8 mouse cellular contexts compared by ENCODE assay signal in genomic region chrX:71556965-71557491, GRCm38 (mm10). TPM values are rescaled to one million over a fixed set of nuclear protein-coding genes. Genes with fewer than 3 reads are reported as not detected.
DNase-seq lines count a peak whose midpoint lies in the region; ATAC-seq and TF ChIP-seq lines count a peak whose summit lies in the region.

No protein-coding gene starts in this region.

- peak overlapping the region; percentile 95 for H3K9ac ChIP-seq in heart, embryonic 11.5 days (ENCODE audit: low read depth, low read length)

- H3K27me3 ChIP-seq in thymus, adult 2 months (ENCODE audit: control insufficient read depth, insufficient read depth, low read length) = no peaks in the 10 kb centered on the region
- peaks cover 13% of the 10 kb centered on the region for H3K27me3 ChIP-seq in heart, embryonic 11.5 days (ENCODE audit: control insufficient read depth, insufficient read depth, low read length)
- H3K27me3 ChIP-seq in small intestine, adult 2 months (ENCODE audit: control insufficient read depth, insufficient read depth, low read length) = no peaks in the 10 kb centered on the region; the same call in 1 of the 2 replicates

- H3K4me3 ChIP-seq in thymus, adult 2 months (ENCODE audit: control insufficient read depth, insufficient read depth, low read length) = peak overlapping the region; percentile 65
- peak overlapping the region; percentile 74 for H3K4me3 ChIP-seq in heart, embryonic 11.5 days (ENCODE audit: low read depth, low read length)
- peak overlapping the region; percentile 94 for H3K4me3 ChIP-seq in small intestine, adult 2 months (ENCODE audit: low read depth, low read length)

- DNase-seq in cerebellum, adult 9-11 months = peak; percentile 4
- DNase-seq in cerebellum, adult 8-10 months = no peak
- peak; percentile 4 for DNase-seq in thymus, adult 2 months
- DNase-seq in thymus, postnatal 14 days = no peak
- peak; percentile 7 for DNase-seq in liver
- DNase-seq in spleen, adult 12 weeks (ENCODE audit: low spot score) = no peak

- no peak for TF ChIP-seq CTCF in thymus, adult 2 months (IDR thresholded peaks at IDR 0.05; ENCODE audit: borderline replicate concordance, control insufficient read depth, extremely low read depth, insufficient read depth, low read length, poor library complexity)
- TF ChIP-seq CTCF in small intestine, adult 2 months (IDR thresholded peaks at IDR 0.05; ENCODE audit: extremely low read depth, insufficient read length, insufficient replicate concordance, low read depth, low read length) = no peak

- 0 out of 2 replicates have a peak, but pooled peaks cover 2% of the 10 kb centered on the region for H3K9me3 ChIP-seq in heart, embryonic 11.5 days (replicated peaks; ENCODE audit: control insufficient read depth, low read length)

- no peak for TF ChIP-seq POLR2A in thymus, adult 2 months (IDR thresholded peaks at IDR 0.05; ENCODE audit: control insufficient read depth, extremely low read depth, insufficient read depth, low read length, poor library complexity)
- no peak for TF ChIP-seq POLR2A in small intestine, adult 2 months (IDR thresholded peaks at IDR 0.05; ENCODE audit: low read depth, low read length)

- peaks cover 4% of the 10 kb centered on the region for H3K4me1 ChIP-seq in thymus, adult 2 months (replicated peaks; ENCODE audit: control insufficient read depth, insufficient read depth, low read length)
- H3K4me1 ChIP-seq in heart, embryonic 11.5 days (ENCODE audit: control insufficient read depth, insufficient read depth, low read length) = no peaks in the 10 kb centered on the region
- no peaks in the 10 kb centered on the region for H3K4me1 ChIP-seq in small intestine, adult 2 months (ENCODE audit: control insufficient read depth, insufficient read depth, insufficient read length, low read length)

- H3K36me3 ChIP-seq in thymus, adult 2 months (ENCODE audit: control insufficient read depth, insufficient read depth, low read length) = no peaks in the 10 kb centered on the region
- no peaks in the 10 kb centered on the region for H3K36me3 ChIP-seq in heart, embryonic 11.5 days (ENCODE audit: control insufficient read depth, insufficient read depth, low read length)
- peaks cover 5% of the 10 kb centered on the region; the same call in 1 of the 2 replicates for H3K36me3 ChIP-seq in small intestine, adult 2 months (ENCODE audit: control insufficient read depth, insufficient read depth, low read length)

- H3K27ac ChIP-seq in thymus, adult 2 months (ENCODE audit: control insufficient read depth, insufficient read depth, low read length) = no peak overlapping the region
- H3K27ac ChIP-seq in heart, embryonic 11.5 days (ENCODE audit: low read depth, low read length) = peak overlapping the region; percentile 95
- H3K27ac ChIP-seq in small intestine, adult 2 months (ENCODE audit: insufficient read depth, low read depth, low read length) = no peak overlapping the region

- ATAC-seq in heart, embryonic 11.5 days (replicated peaks; ENCODE audit: insufficient number of reproducible peaks, low FRiP score, low TSS enrichment) = no peak

- peak overlapping the region; percentile 65 for H3K4me2 ChIP-seq in heart, embryonic 11.5 days

- WGBS in thymus, adult 2 months = 1% methylated on average over 31 of the region's 37 CpGs
- WGBS in heart, embryonic 11.5 days (ENCODE audit: insufficient replicate concordance) = 14% methylated on average over 23 of the region's 37 CpGs
- 21% methylated on average over 27 of the region's 37 CpGs for WGBS in small intestine, adult 2 months

RNA-seq across cellular contexts. Expression of gene Hmgb3, which starts 1.3 kb away (rescaled TPM):
- polyA plus RNA-seq in thymus, adult 2 months (2012; rRNA removed) = 17.4 and 22.6 TPM in 2 replicates
- 179 and 197 TPM in 2 replicates for polyA plus RNA-seq in heart, embryonic 11.5 days (2014; fragmentation: Nextera tagmentation; extraction: Ambion mirVana)
- 2.8 and 24.0 TPM in 2 replicates for polyA plus RNA-seq in small intestine, adult 2 months (2012; rRNA removed)

Comparison
In these comparisons a context has a peak if more than half of its experiments do, and no peak if none do; other contexts are left out.
1. DNase-seq: peak in cerebellum, adult 9-11 months (single experiment), thymus, adult 2 months (single experiment) and liver (single experiment); none in cerebellum, adult 8-10 months (single experiment), thymus, postnatal 14 days (single experiment) and spleen, adult 12 weeks (single experiment).
2. Peak in every context shown above with its lines, with median percentiles within 50 percentile points of each other: H3K4me3 ChIP-seq.